Mouse (Mus musculus) erythroblast, adult 5-6 weeks (primary cell): ENCODE results near the gene Tollip. TPM values are rescaled to one million over a fixed set of nuclear protein-coding genes. Genes with fewer than 3 reads are reported as not detected.
"Not testable (repeated sequence)": the region's sequence is repeated elsewhere in the genome, so short reads cannot be mapped to it uniquely, and the experiment has no call there.

Experiments used
- ATAC-seq: replicated peaks from 2 replicates; pipeline ENCODE4 v1.8.0; 2016; ENCODE audit warnings: moderate number of reproducible peaks, mild to moderate bottlenecking, moderate TSS enrichment, inconsistent platforms; ENCODE audit not compliant: poor library complexity, low FRiP score, severe bottlenecking
- total RNA-seq, 2 experiments: library from RNA; stranded (forward) in 1 of 2; stranded (reverse) in 1 of 2; fragments of 150-400 nt in 1 of 2; fragments of 200-764, 138-1000 nt in 1 of 2; gene quantifications; 2 replicates each; pipeline versions ENCODE4 v1.2.3 to v1.2.4; 2015 to 2017; ENCODE audit warnings: low replicate concordance in 2 of 2

Tollip gene
- total RNA-seq, 2 experiments from 2014 or later = 7.3 to 19.4 TPM

- ATAC-seq = no peak
These were observed 16.6 kb upstream of the Tollip start for GRCm38 (mm10) chr7:141934951-141935350.

GRCm38 (mm10) chr7:141934128-141934898 lies 16.0 kb upstream of the Tollip start:
- ATAC-seq = no peak

GRCm38 (mm10) chr7:141928642-141929041 lies 10.3 kb upstream of the Tollip start:
- no peak for ATAC-seq

DNA sequence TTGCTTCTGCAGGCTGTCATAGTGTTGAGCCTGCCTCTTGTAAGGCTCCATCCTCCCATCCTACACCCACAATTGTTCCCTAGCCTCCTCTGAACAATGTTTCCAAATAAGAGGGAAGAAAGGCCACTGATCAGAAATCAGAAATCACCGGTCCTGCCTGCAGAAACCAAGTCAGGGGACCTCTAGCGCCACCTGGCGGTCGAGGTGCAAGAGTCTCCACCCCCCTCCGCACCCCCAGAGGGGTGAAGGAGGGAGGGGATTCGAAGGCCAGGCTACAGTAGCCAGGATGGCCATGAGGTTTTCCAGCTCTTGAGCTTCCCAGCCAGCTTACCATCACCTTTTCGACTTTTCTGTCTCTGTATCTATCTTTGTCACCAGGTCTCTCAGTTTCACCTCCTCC lies 6.6 kb upstream of the Tollip start:
- peak; percentile 75 for ATAC-seq

GRCm38 (mm10) chr7:141924121-141924520 lies 5.8 kb upstream of the Tollip start:
- ATAC-seq = not testable (repeated sequence)

GRCm38 (mm10) chr7:141911305-141911704 lies 7.0 kb downstream of the Tollip start:
- no peak for ATAC-seq

GRCm38 (mm10) chr7:141908591-141908990 lies 9.7 kb downstream of the Tollip start:
- ATAC-seq = no peak

DNA sequence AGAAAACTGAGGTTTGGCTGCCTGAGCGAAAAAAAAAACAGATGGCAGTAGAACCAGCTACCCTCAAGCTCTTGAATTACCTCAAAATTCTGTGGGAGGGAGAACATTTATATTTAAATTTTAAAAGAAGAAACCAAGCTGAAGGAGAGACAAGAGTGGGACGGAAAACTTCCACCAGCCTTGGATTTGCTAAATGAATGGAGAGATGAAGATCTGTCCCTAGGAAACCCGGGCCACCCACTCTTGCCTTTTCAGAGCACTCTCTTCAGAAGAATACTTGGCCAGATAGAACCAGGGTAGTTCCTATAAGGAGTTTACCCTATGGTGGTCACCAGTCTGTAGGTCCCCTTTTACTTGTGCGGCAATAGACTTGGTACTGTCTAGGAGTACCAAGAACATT lies 15.5 kb downstream of the Tollip start:
- no peak; the same call in 1 of the 2 replicates for ATAC-seq

- peak; percentile 92 for ATAC-seq
These were observed 16.0 kb downstream of the Tollip start for GRCm38 (mm10) chr7:141902269-141902729.

DNA sequence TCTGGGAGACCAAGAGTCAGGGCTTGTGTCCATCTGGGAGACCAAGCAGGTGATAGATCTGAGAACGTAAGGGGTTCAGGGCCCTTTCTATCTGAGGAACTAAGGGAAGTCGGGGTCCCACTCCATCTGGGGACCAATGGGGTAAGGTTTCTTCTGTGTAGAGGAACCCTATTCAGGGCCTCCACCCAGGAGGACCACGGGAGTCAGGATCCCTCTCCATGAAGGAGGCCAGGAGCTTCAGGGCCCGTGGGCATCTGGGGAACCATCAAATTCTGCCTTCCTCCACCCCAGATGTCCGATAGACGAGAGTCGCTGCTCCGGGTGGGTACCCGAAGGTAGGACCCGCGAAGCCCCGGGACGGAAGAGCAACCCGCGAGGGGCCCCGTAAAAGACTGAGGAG lies 16.5 kb downstream of the Tollip start:
- ATAC-seq = peak; percentile 48

- ATAC-seq = no peak
These were observed 26.2 kb downstream of the Tollip start for GRCm38 (mm10) chr7:141892151-141892550.

DNA sequence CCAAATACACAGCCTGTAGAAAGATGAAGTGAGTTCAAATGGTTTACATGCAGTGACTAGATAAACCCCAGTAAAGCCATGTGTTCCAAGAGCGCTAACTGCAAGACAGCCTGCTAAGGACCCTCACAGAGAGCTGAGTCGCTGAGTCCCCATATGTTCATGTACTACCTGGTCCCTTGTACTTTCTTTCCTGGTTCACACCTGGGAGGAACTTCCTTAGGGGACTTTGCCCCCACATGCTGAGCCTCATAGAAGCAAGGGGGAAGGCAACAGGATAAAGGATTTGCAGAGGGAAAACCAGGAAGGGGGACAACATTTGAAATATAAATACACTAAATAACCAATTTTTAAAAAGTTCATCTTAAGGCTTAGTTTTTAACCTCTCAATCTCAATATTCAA lies 39.5 kb downstream of the Tollip start:
- ATAC-seq = no peak

DNA sequence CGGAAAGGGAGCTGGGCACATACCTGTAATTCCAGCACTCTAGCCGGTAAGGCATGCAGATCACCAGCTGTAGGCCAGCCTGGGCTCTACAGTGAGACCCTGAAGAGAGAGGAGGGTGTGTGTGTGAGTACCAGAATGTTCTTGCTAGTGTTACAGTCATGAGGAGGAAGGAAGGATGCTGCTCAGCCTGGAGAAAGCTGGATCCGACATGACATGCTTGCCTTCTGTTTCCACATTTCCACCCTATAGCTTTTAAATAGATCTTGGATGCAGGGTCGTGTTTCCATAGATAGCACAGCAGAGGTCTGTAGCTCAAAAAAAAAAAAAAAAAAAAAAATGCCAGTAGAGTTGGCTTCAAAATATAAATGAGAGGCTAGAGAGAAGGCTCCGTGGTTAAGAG lies 43.4 kb downstream of the Tollip start:
- no peak for ATAC-seq

DNA sequence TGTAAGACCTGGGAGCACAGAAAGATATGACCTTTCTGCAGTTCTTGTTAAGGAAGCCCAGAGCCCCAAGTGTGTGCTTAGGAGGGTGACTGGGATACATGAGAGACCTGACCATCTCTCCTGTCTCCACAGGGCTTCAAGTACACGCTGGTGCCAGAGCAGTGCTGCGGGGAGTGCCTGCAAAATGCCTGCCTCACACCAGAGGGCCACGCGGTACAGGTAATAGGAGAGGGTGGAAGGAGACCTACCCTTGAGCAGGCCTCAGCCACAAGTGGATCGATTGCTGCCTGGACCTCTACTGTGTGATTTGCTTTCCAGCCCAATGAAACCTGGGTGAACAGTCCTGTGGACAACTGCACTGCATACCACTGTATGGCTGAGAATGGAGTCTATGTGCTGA lies 47.8 kb downstream of the Tollip start:
- no peak for ATAC-seq

- ATAC-seq = no peak
These were observed 48.7 kb downstream of the Tollip start for GRCm38 (mm10) chr7:141869644-141870043.

DNA sequence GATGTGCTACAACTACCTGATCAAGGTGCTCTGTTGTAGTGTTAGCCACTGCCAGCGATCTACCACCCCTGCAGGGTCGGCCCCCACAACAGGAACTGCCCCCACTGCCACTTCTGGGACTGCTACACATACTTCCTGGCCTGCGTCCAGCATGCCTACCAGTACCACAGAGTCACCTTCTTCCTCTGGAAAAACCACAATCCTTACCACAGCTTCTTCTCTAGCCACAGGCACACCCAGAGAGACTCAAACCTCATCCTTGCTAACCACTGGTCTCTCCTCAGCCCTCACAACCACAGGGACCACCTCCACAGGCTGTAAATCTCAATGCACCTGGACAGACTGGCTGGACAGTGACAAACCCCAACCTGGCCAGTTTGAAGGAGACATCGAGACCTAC lies 57.3 kb downstream of the Tollip start:
- no peak for ATAC-seq

DNA sequence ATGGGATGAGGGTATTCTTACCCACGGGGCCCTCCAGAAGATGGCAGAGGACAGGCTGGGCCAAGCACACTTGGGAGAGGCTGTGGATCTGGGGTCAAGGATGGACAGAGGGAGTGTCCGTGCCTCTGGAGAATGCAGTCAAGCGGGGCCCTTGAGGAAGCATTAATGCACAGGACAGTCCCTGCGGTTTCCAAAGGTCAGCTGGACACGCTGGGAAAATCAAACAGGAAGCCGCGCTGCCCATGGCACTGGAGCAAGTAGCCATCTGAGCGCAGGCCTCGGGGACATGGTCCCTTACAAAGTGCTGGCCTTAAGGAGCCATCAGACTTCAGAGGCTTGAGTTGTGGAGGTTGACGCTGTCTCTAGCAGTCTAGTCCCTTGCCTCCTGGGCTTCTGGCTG lies 78.0 kb downstream of the Tollip start:
- ATAC-seq = no peak

DNA sequence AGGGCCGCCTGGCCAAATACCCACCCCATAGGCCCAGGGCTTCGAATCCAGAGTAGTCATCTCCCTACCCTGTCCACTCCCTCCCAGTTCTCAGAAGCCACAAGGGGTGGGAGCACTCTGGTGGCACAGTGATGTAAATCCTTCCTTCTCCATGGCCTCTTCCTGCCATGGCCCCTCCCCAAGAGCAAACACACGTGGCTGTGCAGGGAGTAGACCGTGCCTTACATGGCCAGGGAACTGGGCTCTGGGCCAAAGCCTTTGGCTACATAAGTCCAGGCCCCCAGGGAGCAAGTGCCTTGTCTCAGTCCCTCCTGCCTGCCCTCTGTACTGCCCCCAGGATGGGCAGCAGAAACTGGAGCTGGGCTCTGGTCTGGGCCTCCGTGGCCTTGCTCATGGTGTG lies 79.5 kb downstream of the Tollip start, which contains the start of gene Muc5b:
Muc5b (plus strand) TSS at position 292 of the 400 bp plus-strand sequence.
- ATAC-seq = no peak

DNA sequence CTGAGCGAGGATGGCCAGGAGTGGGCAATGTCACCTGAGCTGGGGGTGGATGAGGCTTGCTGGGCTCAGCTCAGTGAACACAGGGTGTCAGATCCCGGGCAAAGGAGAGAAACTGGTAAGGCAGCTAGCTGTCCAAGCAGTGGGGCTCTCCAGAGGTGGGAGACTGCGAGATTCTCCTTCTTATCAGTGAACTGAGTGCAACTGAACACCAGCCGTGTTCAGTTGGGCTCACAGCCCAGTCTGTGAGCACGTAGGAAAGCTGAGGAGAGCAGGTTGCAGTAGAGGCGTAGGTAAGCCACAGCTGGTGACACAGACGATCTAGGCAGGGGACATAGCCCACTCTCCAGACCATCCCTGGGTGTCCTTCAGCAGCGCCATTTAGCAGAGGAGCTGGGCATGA lies 81.9 kb downstream of the Tollip start:
- ATAC-seq = no peak

DNA sequence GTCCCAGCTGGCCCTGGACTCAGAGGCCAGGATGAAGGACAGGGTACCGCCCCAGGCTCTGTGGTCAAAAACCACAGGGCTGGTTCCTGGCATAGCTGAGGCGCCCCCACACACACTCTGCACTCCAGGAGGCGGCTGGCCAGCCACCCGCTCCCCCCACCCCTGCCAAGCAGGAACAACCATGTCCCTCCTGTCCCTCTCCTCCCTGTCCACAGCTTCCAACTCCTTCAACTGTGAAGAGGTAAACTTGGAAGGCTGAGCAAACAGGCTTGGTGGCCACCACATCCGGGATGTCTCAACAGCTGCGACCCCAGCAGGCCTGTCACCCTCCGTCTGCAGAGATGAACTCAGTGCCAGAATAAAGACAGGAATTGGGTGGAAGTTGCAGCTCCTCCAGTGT lies 82.4 kb downstream of the Tollip start:
- ATAC-seq = no peak
